In the genomic region with DNA sequence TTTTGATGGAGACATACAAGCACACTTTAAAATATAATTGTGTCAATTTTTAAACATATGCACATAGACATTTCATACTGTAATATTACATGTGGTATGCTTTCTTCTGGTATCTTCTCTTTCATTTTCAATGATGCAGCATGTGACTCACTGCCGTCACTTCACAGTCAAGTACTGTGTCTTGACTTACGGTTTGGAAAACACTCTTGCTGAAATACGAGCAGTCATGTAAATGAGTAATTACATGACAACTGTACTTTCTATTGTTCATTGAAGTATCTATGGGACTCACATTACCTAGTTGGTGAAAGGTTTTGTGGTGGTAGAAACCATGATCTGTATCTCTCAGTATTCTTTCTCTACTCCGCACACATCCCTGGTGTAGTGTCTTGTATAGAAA, we compare ENCODE assay signal across 11 mouse cellular contexts.
"Had no signal": no experiment of that assay in that cellular context is flagged by ENCODE, and none has a peak within 500 bp of the region (broad histone marks: within the 10 kb centered on the region; RNA-seq: fewer than 3 reads in every experiment).

No protein-coding gene starts in this region.

- H3K9me3 ChIP-seq: limb, embryonic 13.5 days; midbrain, embryonic 13.5 days; neural tube, embryonic 15.5 days had no signal

- H3K4me3 ChIP-seq: layer of hippocampus, adult 2 months; limb, embryonic 13.5 days; midbrain, embryonic 13.5 days; neural tube, embryonic 15.5 days had no signal

- DNase-seq: kidney, postnatal 4 days; left cerebral cortex, postnatal 4 days; lung, adult 18-20 months; lung, postnatal 36 days; right cerebral cortex, adult 18-20 months; thymus, postnatal 4 days had no signal

- H3K36me3 ChIP-seq: limb, embryonic 13.5 days; midbrain, embryonic 13.5 days; neural tube, embryonic 15.5 days had no signal

- H3K9ac ChIP-seq: limb, embryonic 13.5 days; liver, embryonic 14.5 days; midbrain, embryonic 13.5 days; neural tube, embryonic 15.5 days had no signal

- H3K4me1 ChIP-seq: limb, embryonic 13.5 days; midbrain, embryonic 13.5 days; neural tube, embryonic 15.5 days had no signal

- H3K4me2 ChIP-seq: limb, embryonic 13.5 days; midbrain, embryonic 13.5 days; neural tube, embryonic 15.5 days had no signal

- H3K27ac ChIP-seq: layer of hippocampus, adult 2 months; limb, embryonic 13.5 days; liver, embryonic 14.5 days; midbrain, embryonic 13.5 days; neural tube, embryonic 15.5 days had no signal

- H3K27me3 ChIP-seq: limb, embryonic 13.5 days; midbrain, embryonic 13.5 days; neural tube, embryonic 15.5 days had no signal
